ENCODE assay signal across 8 mouse cellular contexts in genomic region chr1:155537005-155537642, GRCm38 (mm10). TPM values are rescaled to one million over a fixed set of nuclear protein-coding genes. Genes with fewer than 3 reads are reported as not detected.
DNase-seq lines count a peak whose midpoint lies in the region; ATAC-seq and TF ChIP-seq lines count a peak whose summit lies in the region.

No protein-coding gene starts in this region.

- peak; percentile 43 to 93 (median 87) for TF ChIP-seq CTCF in MEL (IDR thresholded peaks at IDR 0.05 in 2 of 3, conservative IDR thresholded peaks at IDR 0.05 in 1 of 3; ENCODE audit: control insufficient read depth in 1 of 3, insufficient read depth in 1 of 3, low read depth in 2 of 3, low read length in 3 of 3, poor library complexity in 1 of 3, severe bottlenecking in 1 of 3)

- no peaks in the 10 kb centered on the region for H3K27me3 ChIP-seq in hindbrain, embryonic 14.5 days (ENCODE audit: control insufficient read depth, insufficient read depth, low read length)
- peaks cover 5% of the 10 kb centered on the region for H3K27me3 ChIP-seq in hindbrain, embryonic 10.5 days (ENCODE audit: insufficient read depth, poor library complexity, severe bottlenecking)
- no peaks in the 10 kb centered on the region for H3K27me3 ChIP-seq in MEL (ENCODE audit: control insufficient read depth in 1 of 2, insufficient read depth in 2 of 2, low read length in 2 of 2)
- H3K27me3 ChIP-seq in kidney, embryonic 14.5 days (ENCODE audit: control insufficient read depth, insufficient read depth, low read length) = no peaks in the 10 kb centered on the region

- TF ChIP-seq EP300 in MEL (IDR thresholded peaks at IDR 0.05; ENCODE audit: low read depth in 1 of 2, low read length in 2 of 2) = no peak

- no peaks in the 10 kb centered on the region for H3K79me2 ChIP-seq in MEL (ENCODE audit: control insufficient read depth, insufficient read depth, low read length, poor library complexity)

- TF ChIP-seq RAD21 in MEL (IDR thresholded peaks at IDR 0.05; ENCODE audit: low read depth, low read length) = peak; percentile 98

- H3K4me3 ChIP-seq in hindbrain, embryonic 14.5 days (replicated peaks; ENCODE audit: low read length) = no peak overlapping the region
- no peak overlapping the region for H3K4me3 ChIP-seq in hindbrain, embryonic 10.5 days
- H3K4me3 ChIP-seq in MEL (ENCODE audit: control insufficient read depth in 1 of 2, insufficient read depth in 1 of 2, low read depth in 2 of 2, low read length in 2 of 2) = no peak overlapping the region
- no peak overlapping the region for H3K4me3 ChIP-seq in kidney, embryonic 14.5 days (ENCODE audit: low read length)

- no peaks in the 10 kb centered on the region for H3K9me3 ChIP-seq in hindbrain, embryonic 14.5 days (ENCODE audit: control insufficient read depth, low read length)
- H3K9me3 ChIP-seq in hindbrain, embryonic 10.5 days = peaks cover 5% of the 10 kb centered on the region; the same call in 1 of the 2 replicates
- no peaks in the 10 kb centered on the region for H3K9me3 ChIP-seq in MEL (replicated peaks; ENCODE audit: insufficient read depth, low read length)
- H3K9me3 ChIP-seq in kidney, embryonic 14.5 days (ENCODE audit: control insufficient read depth, low read length) = no peaks in the 10 kb centered on the region

- DNase-seq in hindbrain, embryonic 14.5 days (ENCODE audit: low spot score) = peak; percentile 83
- DNase-seq in hindbrain, embryonic 10.5 days (ENCODE audit: low spot score) = no peak
- DNase-seq in 416B (ENCODE audit: low read depth) = peak; percentile 77
- DNase-seq in MEL (ENCODE audit: low read depth, low spot score) = peak; percentile 79
- DNase-seq in embryo, embryonic 10 days (ENCODE audit: low spot score) = peak; percentile 88

- TF ChIP-seq POLR2A in MEL (IDR thresholded peaks at IDR 0.05; ENCODE audit: control insufficient read depth in 1 of 2, insufficient read depth in 1 of 2, low read depth in 1 of 2, low read length in 2 of 2, poor library complexity in 1 of 2) = no peak

- 2% methylated on average over 2 of the region's 2 CpGs for WGBS in hindbrain, embryonic 14.5 days
- WGBS in hindbrain, embryonic 10.5 days = 10% methylated on average over 2 of the region's 2 CpGs
- WGBS in kidney, embryonic 14.5 days = 10% methylated on average over 2 of the region's 2 CpGs

- ATAC-seq in hindbrain, embryonic 14.5 days (ENCODE audit: low FRiP score) = no peak
- 0 out of 2 replicates have a peak, but pooled peaks have one; percentile 49 for ATAC-seq in kidney, embryonic 14.5 days (ENCODE audit: low FRiP score, low TSS enrichment)
- peak; percentile 79; the same call in 1 of the 2 replicates for ATAC-seq in megakaryocyte-erythroid progenitor cell, adult 5-6 weeks (replicated peaks; ENCODE audit: low FRiP score, low TSS enrichment, poor library complexity, severe bottlenecking)
- ATAC-seq in inflammation-experienced regulatory T-cells, adult 6 months = no peak

- H3K4me2 ChIP-seq in hindbrain, embryonic 14.5 days (replicated peaks) = no peak overlapping the region
- H3K4me2 ChIP-seq in kidney, embryonic 14.5 days (replicated peaks; ENCODE audit: low read depth, low read length) = no peak overlapping the region

- no peak overlapping the region for H3K9ac ChIP-seq in hindbrain, embryonic 14.5 days
- H3K9ac ChIP-seq in MEL (ENCODE audit: control insufficient read depth, low read depth, low read length, poor library complexity, severe bottlenecking) = no peak overlapping the region
- H3K9ac ChIP-seq in kidney, embryonic 14.5 days (ENCODE audit: low read depth, low read length) = no peak overlapping the region

- H3K4me1 ChIP-seq in hindbrain, embryonic 14.5 days (replicated peaks; ENCODE audit: control insufficient read depth, insufficient read depth, low read length) = no peaks in the 10 kb centered on the region
- H3K4me1 ChIP-seq in hindbrain, embryonic 10.5 days (replicated peaks) = 0 out of 2 replicates have a peak, but pooled peaks cover 3% of the 10 kb centered on the region
- H3K4me1 ChIP-seq in MEL (ENCODE audit: control insufficient read depth in 1 of 2, insufficient read depth in 2 of 2, low read length in 2 of 2) = no peaks in the 10 kb centered on the region; a peak in 1 of 4 replicates
- H3K4me1 ChIP-seq in kidney, embryonic 14.5 days (ENCODE audit: control insufficient read depth, insufficient read depth, low read length) = no peaks in the 10 kb centered on the region

- H3K27ac ChIP-seq in hindbrain, embryonic 14.5 days = no peak overlapping the region
- H3K27ac ChIP-seq in hindbrain, embryonic 10.5 days = no peak overlapping the region
- H3K27ac ChIP-seq in MEL (ENCODE audit: control insufficient read depth, low read depth, low read length) = no peak overlapping the region
- H3K27ac ChIP-seq in kidney, embryonic 14.5 days (ENCODE audit: low read depth, low read length) = no peak overlapping the region

- H3K36me3 ChIP-seq in hindbrain, embryonic 14.5 days (replicated peaks; ENCODE audit: control insufficient read depth, insufficient read depth) = no peaks in the 10 kb centered on the region
- no peaks in the 10 kb centered on the region for H3K36me3 ChIP-seq in hindbrain, embryonic 10.5 days
- H3K36me3 ChIP-seq in MEL (ENCODE audit: control insufficient read depth in 1 of 2, insufficient read depth in 2 of 2, low read length in 2 of 2) = no peaks in the 10 kb centered on the region; a peak in 1 of 4 replicates
- no peaks in the 10 kb centered on the region for H3K36me3 ChIP-seq in kidney, embryonic 14.5 days (ENCODE audit: control insufficient read depth, insufficient read depth, low read length)

TF ChIP-seq in MEL, 35 proteins besides CTCF, POLR2A, EP300 and RAD21:
- TF ChIP-seq ZNF384 (IDR thresholded peaks at IDR 0.05; ENCODE audit: low read depth, low read length) (no peak), SMC3 (IDR thresholded peaks at IDR 0.05; ENCODE audit: low read depth, low read length) (peak; percentile 92), GATA1 (IDR thresholded peaks at IDR 0.05; ENCODE audit: low read depth, low read length) (peak; percentile 78), ZC3H11A (IDR thresholded peaks at IDR 0.05; ENCODE audit: low read depth, low read length) (peak; percentile 92)

RNA-seq across cellular contexts. Expression of gene Acbd6, which starts 20.8 kb away (rescaled TPM):
- polyA plus RNA-seq in hindbrain, embryonic 14.5 days (2014; fragmentation: Nextera tagmentation; extraction: Ambion mirVana) = 99.5 and 103 TPM in 2 replicates
- polyA plus RNA-seq in hindbrain, embryonic 10.5 days (2016; fragmentation: Nextera tagmentation; extraction: Ambion mirVana) = 72.8 and 83.6 TPM in 2 replicates
- total RNA-seq in MEL (2012; rRNA removed) = 96.6 and 102 TPM in 2 replicates
- 100 to 1,000 TPM; 145 to 270 TPM for polyA plus RNA-seq in MEL (2012; ENCODE audit: insufficient read depth in 1 of 2, insufficient read length in 2 of 2, low read depth in 1 of 2, low replicate concordance in 2 of 2, missing spikeins in 1 of 2)
- polyA plus RNA-seq in kidney, embryonic 14.5 days (2014; fragmentation: Nextera tagmentation; extraction: Ambion mirVana) = 80.7 and 87.0 TPM in 2 replicates
- 57.0 and 70.9 TPM in 2 replicates for total RNA-seq in megakaryocyte-erythroid progenitor cell, adult 5-6 weeks (2014; fragmentation: Nextera tagmentation)
- total RNA-seq in megakaryocyte-erythroid progenitor cell, adult 5-6 weeks (2017) = 18.9 and 44.0 TPM in 2 replicates
- 10 to 100 TPM in 1 of 3 experiments, 1 to 10 TPM in 2; 6.8 to 10.4 (median 8.6) TPM for polyA plus RNA-seq in inflammation-experienced regulatory T-cells, adult 6 months (2017; shearing (Covaris generic))

Comparison
In these comparisons a context has a peak if more than half of its experiments do, and no peak if none do; other contexts are left out.
1. ATAC-seq: peak in kidney, embryonic 14.5 days (single experiment) and megakaryocyte-erythroid progenitor cell, adult 5-6 weeks (single experiment); none in hindbrain, embryonic 14.5 days (single experiment) and inflammation-experienced regulatory T-cells, adult 6 months (single experiment).